Mouse (Mus musculus): ENCODE data around the gene Plxna4.

The Plxna4 gene

GRCm38 (mm10) chr6:32472062-32472461 is 115.9 kb downstream of the Plxna4 start:
- no peak for DNase-seq (ENCODE audit: low spot score)

- no peak for DNase-seq (ENCODE audit: low spot score)
Measured at GRCm38 (mm10) chr6:32471639-32472038, 116.4 kb downstream of the Plxna4 start.

- DNase-seq (ENCODE audit: low spot score): no peak
Measured at GRCm38 (mm10) chr6:32469196-32469595, 118.8 kb downstream of the Plxna4 start.

GRCm38 (mm10) chr6:32465129-32465528 is 122.9 kb downstream of the Plxna4 start:
- DNase-seq (ENCODE audit: low spot score): no peak

- no peak for DNase-seq (ENCODE audit: low spot score)
Measured at GRCm38 (mm10) chr6:32464637-32465036, 123.4 kb downstream of the Plxna4 start.

GRCm38 (mm10) chr6:32464046-32464445 is 123.9 kb downstream of the Plxna4 start:
- DNase-seq (ENCODE audit: low spot score): no peak

- no peak for DNase-seq (ENCODE audit: low spot score)
Measured at GRCm38 (mm10) chr6:32460400-32460799, 127.6 kb downstream of the Plxna4 start.

- no peak for DNase-seq (ENCODE audit: low spot score)
Measured at GRCm38 (mm10) chr6:32456641-32457040, 131.4 kb downstream of the Plxna4 start.

- no peak for DNase-seq (ENCODE audit: low spot score)
Measured at GRCm38 (mm10) chr6:32451851-32452250, 136.1 kb downstream of the Plxna4 start.

- DNase-seq (ENCODE audit: low spot score): no peak
Measured at GRCm38 (mm10) chr6:32449237-32449963, 138.6 kb downstream of the Plxna4 start.

GRCm38 (mm10) chr6:32448787-32449186 is 139.2 kb downstream of the Plxna4 start:
- no peak for DNase-seq (ENCODE audit: low spot score)

GRCm38 (mm10) chr6:32446276-32446675 is 141.7 kb downstream of the Plxna4 start:
- no peak for DNase-seq (ENCODE audit: low spot score)

GRCm38 (mm10) chr6:32445246-32445645 is 142.7 kb downstream of the Plxna4 start:
- DNase-seq (ENCODE audit: low spot score): no peak

- DNase-seq (ENCODE audit: low spot score): no peak
Measured at GRCm38 (mm10) chr6:32444393-32444792, 143.6 kb downstream of the Plxna4 start.

- DNase-seq (ENCODE audit: low spot score): no peak
Measured at GRCm38 (mm10) chr6:32443679-32444078, 144.3 kb downstream of the Plxna4 start.

- DNase-seq (ENCODE audit: low spot score): no peak
Measured at GRCm38 (mm10) chr6:32439434-32439833, 148.6 kb downstream of the Plxna4 start.

- no peak for DNase-seq (ENCODE audit: low spot score)
Measured at GRCm38 (mm10) chr6:32437219-32437618, 150.8 kb downstream of the Plxna4 start.

- DNase-seq (ENCODE audit: low spot score): no peak
Measured at GRCm38 (mm10) chr6:32423124-32423523, 164.9 kb downstream of the Plxna4 start.

- DNase-seq (ENCODE audit: low spot score): no peak
Measured at GRCm38 (mm10) chr6:32420610-32421009, 167.4 kb downstream of the Plxna4 start.

GRCm38 (mm10) chr6:32417351-32417750 is 170.6 kb downstream of the Plxna4 start:
- no peak for DNase-seq (ENCODE audit: low spot score)

- DNase-seq (ENCODE audit: low spot score): no peak
Measured at GRCm38 (mm10) chr6:32411325-32411724, 176.7 kb downstream of the Plxna4 start.

GRCm38 (mm10) chr6:32409625-32410024 is 178.4 kb downstream of the Plxna4 start:
- DNase-seq (ENCODE audit: low spot score): no peak

- DNase-seq (ENCODE audit: low spot score): no peak
Measured at GRCm38 (mm10) chr6:32407574-32408185, 180.3 kb downstream of the Plxna4 start.
